Mouse (Mus musculus) left cerebral cortex, adult 18-20 months (tissue): ENCODE measurements around the gene Cep41. TPM values are rescaled to one million over a fixed set of nuclear protein-coding genes. Genes with fewer than 3 reads are reported as not detected.

Source experiments
- microRNA-seq, 2 experiments: library from miRNA; unstranded; fragments of <30 nt; microRNA quantifications; one replicate each; pipeline ENCODE4 v1.2.0; 2021
- total RNA-seq, 2 experiments: library from RNA; stranded (reverse); gene quantifications; 2 replicates each; pipeline ENCODE4 v1.2.3; 2021

Gene Cep41
- total RNA-seq, 2 experiments from 2014 or later: 6.4 to 7.0 TPM

Small RNA genes within 50 kb of the gene (microRNA-seq; reads per million reads assigned to microRNA genes)
- gene Mir335: 3,175 to 3,503 reads per million in 2 experiments

Other genes starting within 250 kb of the Cep41 start
- 10 to 100 TPM; 21.7 to 24.8 TPM for gene Tmem209, start 184.0 kb downstream of the Cep41 start, total RNA-seq
- under 1 TPM; 0.52 to 0.74 TPM for gene Ssmem1, start 183.9 kb downstream of the Cep41 start, total RNA-seq
- 1 to 10 TPM; 1.9 to 2.0 TPM for gene Cpa2, start 152.2 kb downstream of the Cep41 start, total RNA-seq
- under 1 TPM; 0.19 to 0.21 TPM for gene Cpa4, start 125.4 kb downstream of the Cep41 start, total RNA-seq
- not detected for gene Cpa5, start 82.7 kb downstream of the Cep41 start, total RNA-seq
- gene Cpa1, start 54.5 kb downstream of the Cep41 start, total RNA-seq: not detected
- gene Mest, start 29.8 kb upstream of the Cep41 start, total RNA-seq: 100 to 1,000 TPM in 1 of 2 experiments, 10 to 100 TPM in 1; 94.5 to 106 TPM
- 10 to 100 TPM; 73.9 to 81.6 TPM for gene Copg2, start 203.0 kb upstream of the Cep41 start, total RNA-seq
- not detected for gene Tsga13, start 221.8 kb upstream of the Cep41 start, total RNA-seq